Mouse (Mus musculus): ENCODE measurements around the gene Nt5c2.

DNA sequence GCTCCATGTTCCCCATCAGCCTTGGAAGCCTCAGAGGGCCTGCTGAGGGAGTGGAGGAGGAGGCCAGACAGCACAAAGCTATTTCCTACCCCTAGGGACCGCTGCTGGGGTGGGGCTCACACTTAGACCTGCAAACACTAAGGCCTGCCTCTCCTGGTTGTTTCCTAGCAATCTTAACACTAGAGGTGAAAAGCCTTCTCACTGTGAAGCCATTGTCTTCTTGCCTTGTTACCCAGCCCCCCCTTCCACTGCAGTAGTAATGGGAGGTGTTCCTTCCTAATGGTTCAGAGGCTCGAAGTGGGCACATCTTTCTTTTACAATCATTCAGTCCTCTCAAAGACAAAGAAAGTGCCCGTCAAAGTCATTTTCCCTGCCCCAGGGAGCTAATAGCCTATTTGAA lies 2.9 kb upstream of the Nt5c2 start:
- no peak for TF ChIP-seq CTCF (IDR thresholded peaks at IDR 0.05; ENCODE audit: low read depth, low read length)
- peak; percentile 92 for TF ChIP-seq EP300 (IDR thresholded peaks at IDR 0.05; ENCODE audit: insufficient read depth, low read depth, low read length)

Measured in ES-Bruce4 (cell line).